Mouse (Mus musculus) mature B cell (primary cell): ENCODE measurements around the gene Heatr1.
"Not testable (repeated sequence)": the region's sequence is repeated elsewhere in the genome, so short reads cannot be mapped to it uniquely, and the experiment has no call there.

ENCODE experiments used
- in situ Hi-C: fragments of 300-500 bp; cut with MboI; formaldehyde crosslinking; loops from 2 replicates; pipeline ENCODE4 v1.14.3; 2019

The Heatr1 gene

DNA sequence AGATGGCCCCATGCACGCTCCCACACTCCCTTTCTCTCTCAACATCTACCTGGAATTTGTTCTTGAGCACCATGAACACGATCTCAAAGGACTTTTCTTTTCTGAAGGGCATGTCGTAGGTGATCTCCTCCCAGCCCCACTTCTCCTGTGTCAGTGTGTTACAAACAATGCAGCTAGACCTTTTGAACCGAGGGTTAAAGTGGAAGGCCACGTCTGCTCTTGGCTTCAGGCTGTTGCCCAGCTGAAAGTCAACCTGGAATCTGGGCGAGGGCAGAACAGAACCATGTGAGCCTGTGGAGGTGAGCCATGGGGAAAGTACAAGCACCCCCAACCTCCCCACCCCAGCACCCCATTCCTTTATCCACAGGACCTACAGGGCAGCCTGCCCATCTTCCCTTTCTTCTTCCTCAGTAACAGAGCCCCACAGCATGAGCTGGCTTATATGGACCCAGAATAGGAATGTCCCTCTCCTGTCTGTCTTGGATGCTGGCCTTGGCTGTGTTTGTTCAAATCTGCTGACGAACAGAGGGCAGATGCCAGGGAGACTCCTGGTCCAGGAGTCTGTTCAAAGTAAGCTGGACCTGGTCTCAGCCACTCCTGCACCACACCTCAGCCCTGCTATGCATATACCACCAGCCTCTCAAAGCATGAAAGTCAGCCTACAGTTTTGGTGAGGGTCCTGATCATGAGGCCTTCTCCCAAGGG, 60.0 kb downstream of the Heatr1 start:
- in situ Hi-C loops: no loop called here

DNA sequence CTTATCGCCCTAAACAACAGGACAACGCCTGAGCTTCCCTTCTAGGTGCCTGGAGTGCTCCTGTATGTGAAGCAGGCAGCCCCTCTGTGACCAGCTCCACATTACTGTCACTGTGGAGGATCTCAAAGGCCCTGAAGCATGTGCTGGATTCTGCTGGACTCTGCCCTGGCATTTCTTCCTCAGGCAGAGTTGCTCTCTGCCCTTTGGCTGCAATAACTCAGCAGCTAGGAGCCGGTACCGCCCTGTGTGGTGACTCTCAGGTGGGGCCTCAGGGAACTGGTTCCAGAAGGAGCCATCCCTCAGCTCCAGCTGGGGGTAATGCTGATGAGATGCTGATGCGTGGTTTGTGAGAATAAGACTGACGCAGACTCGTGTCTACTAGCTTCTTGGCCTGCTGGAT, 61.9 kb downstream of the Heatr1 start:
- in situ Hi-C loops: no loop called here

DNA sequence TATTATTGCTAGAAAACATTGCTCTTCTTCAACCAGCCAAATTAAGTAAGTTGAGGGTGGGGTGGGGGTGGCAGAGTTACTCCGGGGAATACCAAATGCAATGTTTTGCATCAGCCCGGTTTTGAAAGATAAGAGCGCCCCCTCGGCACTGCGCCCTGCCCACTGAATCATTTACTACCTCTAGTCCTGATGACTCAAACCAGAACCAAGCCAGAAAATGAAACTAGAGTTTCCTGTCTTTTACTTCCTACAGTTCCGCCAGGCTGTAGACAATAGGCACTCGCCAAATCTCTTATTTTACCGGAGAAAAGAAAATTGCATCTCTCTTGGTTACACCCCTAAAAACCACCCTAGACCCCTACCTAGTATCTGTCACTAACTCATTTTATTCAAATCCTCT, 65.6 kb downstream of the Heatr1 start:
- in situ Hi-C loops: no loop called here

DNA sequence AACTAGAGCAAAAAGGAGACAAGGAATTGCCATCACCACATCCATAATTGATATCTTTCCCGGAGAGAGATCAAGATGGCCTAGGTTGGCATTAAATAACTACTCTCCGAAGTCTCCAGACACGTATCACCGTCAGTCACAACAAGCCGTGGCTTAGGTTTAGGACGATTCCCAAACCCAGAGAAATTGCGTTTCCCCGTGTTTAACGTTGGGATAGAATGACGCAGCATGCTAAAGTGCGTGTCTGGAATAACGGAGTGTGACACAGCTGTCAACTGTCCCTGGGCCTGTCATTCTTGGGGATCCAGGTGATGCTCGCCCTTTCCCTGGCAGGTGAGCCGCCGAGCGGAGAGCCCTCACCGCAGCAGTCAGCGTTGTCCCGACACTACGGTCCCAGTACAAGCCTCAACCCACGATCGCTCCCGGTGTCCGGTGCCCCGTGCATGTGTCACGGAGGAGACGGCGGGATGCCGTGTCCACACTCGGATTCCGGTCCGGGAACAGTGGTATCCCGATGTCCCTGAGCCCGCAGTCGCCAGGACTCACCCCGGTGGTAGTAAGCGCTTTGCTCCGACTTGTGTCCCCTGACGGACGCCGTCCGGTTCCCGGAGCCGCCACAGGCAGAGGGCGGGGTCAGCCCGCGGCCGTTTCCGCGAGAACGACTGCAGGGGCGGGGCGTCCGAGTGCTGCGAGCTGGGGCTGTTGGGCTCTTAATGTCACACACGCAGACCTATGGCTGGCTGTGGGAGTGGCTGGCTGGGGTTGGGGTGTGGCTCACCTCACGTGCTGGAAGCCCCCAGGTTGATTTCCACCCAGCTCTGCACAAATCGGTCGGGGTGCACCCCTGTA, 66.3 kb downstream of the Heatr1 start:
- in situ Hi-C loops: no loop called here

DNA sequence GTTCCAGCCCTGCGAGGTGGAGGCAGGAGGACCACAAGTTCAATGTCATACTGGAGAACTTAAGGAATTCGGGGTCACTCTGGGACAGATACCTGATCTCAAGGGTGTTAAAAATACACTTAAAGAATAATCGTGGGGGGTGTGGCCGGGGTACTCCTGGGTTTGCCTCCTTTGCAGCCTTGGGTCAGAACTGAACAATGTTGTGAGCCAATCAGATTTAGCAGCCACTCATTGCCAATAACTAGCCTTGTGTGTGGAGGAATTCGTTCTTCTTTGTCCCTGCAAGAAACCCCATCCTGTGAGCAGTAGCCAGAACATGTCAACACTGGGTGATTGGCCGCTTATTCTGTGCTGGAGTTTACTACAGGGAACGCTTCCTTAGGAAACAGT, 66.9 kb downstream of the Heatr1 start:
- in situ Hi-C loops: no loop called here

DNA sequence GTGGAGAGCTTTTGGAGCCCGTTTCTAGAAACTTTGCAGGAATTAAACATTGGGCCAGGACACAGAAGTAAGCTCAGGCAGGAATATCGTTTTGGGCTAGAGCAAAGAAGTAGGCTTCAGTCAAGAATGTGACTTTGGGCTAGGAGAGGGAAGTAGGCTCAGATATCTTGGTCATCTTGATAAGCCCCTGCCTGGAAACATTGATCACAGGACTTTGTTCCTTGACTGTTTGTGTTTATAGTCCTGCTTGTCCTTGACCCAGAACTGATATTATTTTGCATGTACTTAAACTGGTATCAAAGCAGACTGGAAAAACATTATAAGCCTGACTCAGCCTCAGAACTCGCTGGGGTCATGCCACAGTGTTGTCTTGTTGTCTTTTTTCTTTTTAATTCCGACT, 67.8 kb downstream of the Heatr1 start:
- in situ Hi-C loops: no loop called here

DNA sequence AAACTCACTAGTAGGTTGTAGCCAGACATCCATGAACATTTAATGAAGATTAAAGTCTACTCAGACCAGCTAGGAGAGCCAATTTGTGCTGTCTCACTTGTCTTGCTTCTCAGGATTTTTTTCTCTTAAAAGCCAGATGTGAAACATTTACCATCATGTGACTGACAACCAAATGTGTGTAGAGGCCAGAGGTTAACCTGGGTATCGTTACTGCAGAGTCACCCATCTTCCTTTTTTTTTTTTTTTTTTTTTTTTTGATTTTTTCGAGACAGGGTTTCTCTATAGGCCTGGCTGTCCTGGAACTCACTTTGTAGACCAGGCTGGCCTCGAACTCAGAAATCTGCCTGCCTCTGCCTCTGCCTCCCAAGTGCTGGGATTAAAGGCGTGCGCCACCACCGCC, 69.3 kb downstream of the Heatr1 start:
- in situ Hi-C loops: not testable (repeated sequence)

DNA sequence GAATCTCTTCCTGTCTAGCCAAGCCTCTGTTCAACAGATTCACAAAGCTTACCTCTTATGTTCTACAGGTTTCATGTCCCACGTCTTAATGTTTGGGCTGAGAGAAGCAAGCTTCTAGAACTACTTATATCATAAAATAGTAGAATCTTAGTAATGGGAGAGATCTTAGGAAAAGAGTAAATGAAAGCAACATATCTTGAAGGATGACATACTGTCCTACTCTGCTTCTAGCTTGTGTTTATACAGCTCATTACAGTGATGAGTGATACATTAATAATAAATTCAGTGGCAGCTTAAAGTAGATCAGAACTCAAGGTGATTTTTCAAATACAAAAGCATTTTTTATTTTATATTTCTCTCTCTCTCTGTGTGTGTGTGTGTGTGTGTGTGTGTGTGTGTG, 70.0 kb downstream of the Heatr1 start, which contains the start of gene Lgals8:
Gene Lgals8 (minus strand): TSS at position 101 of the 400 bp plus-strand sequence.
- in situ Hi-C loops: no loop called here

DNA sequence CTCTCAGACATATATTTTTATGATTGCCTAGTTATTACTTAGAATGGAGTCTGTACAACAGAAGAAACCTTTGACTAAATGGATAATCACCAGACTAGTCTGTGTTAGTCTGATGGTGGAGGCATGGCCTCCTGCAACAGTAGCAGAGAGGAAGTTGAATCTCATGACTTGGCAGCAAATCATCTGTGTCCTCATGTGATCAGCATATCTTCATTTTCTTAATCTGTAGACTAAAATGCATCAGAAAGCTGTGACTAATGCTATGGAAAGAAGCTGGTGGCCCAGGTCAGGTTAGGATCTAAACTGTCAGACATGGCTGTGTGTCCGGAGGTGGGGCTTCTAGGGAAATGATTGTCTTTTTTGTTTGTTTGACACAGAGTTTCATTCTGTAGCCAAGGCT, 73.7 kb downstream of the Heatr1 start:
- in situ Hi-C loops: no loop called here

DNA sequence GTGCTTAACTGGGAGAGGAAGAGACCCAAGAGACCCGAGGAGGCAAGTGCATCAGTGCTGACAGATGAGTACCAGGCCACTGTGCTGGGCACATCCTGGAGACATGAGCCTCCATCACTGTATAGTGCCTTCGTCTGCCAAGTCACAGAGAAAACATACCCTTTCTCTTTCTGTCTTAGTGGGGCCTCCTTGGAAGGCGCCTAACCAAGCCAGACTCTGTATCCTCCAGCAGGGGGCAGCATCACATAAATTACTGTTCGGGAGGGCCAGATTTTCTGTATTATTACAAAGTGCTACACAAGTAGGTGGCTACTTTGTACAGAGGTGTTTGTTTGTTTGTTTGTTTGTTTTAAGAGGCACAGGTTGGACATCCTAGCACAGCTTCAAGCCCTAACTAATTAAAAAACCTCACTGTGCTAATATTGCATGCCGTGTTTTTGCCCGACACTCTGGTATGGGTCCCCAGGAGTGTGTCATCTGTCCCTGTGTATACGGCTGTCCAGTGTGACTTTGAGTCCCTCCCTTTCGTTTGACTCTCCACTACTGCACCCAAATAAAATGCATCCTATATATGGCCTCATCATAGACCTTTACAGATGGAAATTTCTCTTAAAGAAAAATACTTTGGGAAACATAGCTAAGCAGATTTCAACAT, 79.0 kb downstream of the Heatr1 start:
- in situ Hi-C loops: no loop called here

DNA sequence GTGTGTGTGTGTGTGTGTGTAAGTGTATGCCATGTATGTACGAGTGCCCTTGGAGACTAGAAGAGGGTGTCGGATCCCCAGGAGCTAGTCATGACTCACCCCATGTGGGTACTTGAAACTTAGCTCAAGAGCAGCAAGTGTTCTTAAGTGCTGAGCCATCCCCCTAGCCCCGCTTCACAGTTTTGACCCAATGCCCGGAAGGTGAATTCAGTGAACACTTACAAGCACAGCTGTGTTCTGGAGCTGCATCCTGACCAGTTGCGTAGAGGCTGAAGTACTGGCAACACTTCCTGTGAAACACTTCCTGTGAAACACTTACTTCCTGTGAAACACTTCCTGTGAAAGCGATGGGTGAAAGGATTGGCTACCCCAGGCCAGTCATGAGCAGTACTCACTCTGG, 80.4 kb downstream of the Heatr1 start:
- in situ Hi-C loops: loop anchor here (25.0 kb wide), 1 partner anchor 212 kb away; no protein-coding TSS in a partner anchor

DNA sequence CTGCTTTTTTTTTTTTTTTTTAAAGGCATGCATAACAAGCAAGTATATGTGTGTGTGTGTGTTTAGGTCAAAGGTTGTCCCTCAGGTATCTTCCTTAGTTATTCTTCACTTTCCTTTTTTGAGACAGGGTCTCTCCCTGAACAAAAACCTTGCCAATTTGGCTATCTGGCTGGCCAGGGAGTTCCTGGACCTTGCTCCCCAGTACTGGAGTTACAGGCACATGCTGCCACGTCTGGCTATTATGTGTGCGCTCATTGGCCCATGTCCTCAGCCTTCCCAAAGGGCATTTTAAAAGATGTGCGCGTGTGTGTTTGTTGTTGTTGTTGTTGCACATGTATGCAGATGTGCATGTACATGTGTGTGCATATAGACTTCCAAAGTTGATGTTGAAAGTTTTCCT, 82.1 kb downstream of the Heatr1 start:
- in situ Hi-C loops: loop anchor here (25.0 kb wide), 1 partner anchor 210 kb away; no protein-coding TSS in a partner anchor

DNA sequence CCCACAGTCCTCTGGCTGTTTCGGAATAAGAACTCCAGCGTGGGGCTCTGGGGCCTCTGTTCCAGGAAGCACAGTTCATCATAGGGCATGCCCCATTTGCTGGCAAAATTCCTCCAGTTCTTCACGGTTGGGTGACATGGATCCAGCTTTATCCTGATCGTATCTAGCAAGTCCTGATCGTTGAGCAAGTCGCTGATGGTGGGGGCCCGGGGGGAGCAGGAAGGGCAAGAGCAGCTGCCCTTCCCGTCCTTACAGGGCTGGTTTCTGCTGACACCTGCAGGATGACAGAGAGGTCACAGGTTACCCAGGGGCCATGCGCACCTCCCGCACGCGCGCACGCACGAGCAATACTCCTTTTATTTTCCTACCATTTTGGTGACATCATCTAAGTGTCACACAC, 83.5 kb downstream of the Heatr1 start:
- in situ Hi-C loops: loop anchor here (25.0 kb wide), 1 partner anchor 209 kb away; no protein-coding TSS in a partner anchor

DNA sequence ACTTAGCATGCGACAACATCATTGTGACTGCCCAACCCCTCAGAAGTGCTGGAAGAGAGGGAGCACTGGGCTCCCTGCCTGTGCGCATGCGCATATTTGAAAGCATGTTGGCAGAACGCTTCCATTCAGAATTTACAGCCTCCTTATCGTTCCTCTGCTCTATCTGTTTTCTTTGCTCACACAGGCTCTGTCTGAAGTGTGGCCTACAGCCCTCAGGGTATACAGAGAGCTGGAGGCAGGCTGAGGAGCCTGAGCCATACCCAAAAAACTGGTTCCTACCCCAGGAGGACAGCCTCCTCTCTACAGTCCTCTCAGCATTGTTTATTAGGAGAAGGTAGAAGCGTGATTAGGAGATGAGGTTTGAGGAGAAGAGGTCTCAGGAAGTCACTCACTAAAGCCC, 85.0 kb downstream of the Heatr1 start:
- in situ Hi-C loops: loop anchor here (25.0 kb wide), 1 partner anchor 207 kb away; no protein-coding TSS in a partner anchor

DNA sequence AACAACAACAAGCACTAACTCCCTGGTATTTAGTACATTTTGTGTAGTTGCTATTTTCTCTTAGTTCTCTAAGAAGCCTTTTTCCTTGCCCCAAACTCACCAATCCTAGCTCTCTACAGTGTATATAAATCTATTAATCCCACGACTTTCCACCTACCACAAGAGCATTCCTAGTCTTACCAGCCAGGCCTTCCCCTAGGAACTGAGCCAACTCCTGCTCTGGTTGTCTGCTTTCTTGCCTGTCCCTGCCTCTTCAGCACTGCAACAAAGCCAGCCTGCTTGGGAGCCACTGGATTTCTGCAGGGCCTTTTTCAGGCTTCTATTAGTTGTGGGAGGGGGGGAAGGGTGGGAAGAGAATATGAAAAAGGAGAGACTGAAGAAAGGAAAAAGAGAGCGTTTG, 90.4 kb downstream of the Heatr1 start:
- in situ Hi-C loops: loop anchor here (25.0 kb wide), 1 partner anchor 202 kb away; no protein-coding TSS in a partner anchor

DNA sequence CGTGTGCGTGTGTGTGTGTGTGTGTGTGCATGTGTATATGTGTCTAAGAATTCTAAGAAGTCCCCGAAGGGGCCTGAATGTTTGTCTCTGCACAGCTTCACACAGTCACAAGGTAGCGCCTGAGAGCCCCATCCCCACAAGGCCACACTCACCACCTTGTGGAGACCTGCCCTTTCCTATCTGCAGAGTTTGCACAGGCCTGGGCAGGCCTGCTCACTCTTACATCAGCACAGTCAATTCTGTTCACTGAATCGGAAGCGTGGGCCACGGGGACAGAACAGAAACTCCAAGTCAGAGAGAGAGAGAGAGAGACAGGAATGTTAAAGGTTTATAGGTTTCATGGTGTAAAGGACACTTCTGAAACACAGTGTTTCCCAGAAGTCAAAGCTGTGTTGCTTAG, 90.8 kb downstream of the Heatr1 start:
- in situ Hi-C loops: loop anchor here (25.0 kb wide), 1 partner anchor 202 kb away; no protein-coding TSS in a partner anchor
